39 mouse cellular contexts compared by ENCODE assay signal in genomic region chr2:154304604-154305003, GRCm38 (mm10). TPM values are rescaled to one million over a fixed set of nuclear protein-coding genes. Genes with fewer than 3 reads are reported as not detected.
"Had no signal": no experiment of that assay in that cellular context is flagged by ENCODE, and none has a peak within 500 bp of the region (broad histone marks: within the 10 kb centered on the region; RNA-seq: fewer than 3 reads in every experiment).

No protein-coding gene starts in this region.

RNA-seq across cellular contexts. Expression of gene Bpifb9b, which starts 2.4 kb away (rescaled TPM):
- total RNA-seq: left cerebral cortex, adult 18-20 months; left cerebral cortex, adult 2 months; left cerebral cortex, adult 8-10 months; left cerebral cortex, postnatal 10 days; left cerebral cortex, postnatal 14 days; left cerebral cortex, postnatal 25 days; left cerebral cortex, postnatal 36 days; left cerebral cortex, postnatal 4 days; liver, adult 2 months; megakaryocyte-erythroid progenitor cell, adult 5-6 weeks; monocyte, adult 5-6 weeks had no signal
- polyA plus RNA-seq: limb, embryonic 10.5 days; limb, embryonic 11.5 days; limb, embryonic 12.5 days; limb, embryonic 13.5 days; limb, embryonic 14.5 days; limb, embryonic 15.5 days; liver, adult 2 months; liver, embryonic 11.5 days; liver, embryonic 12.5 days; liver, embryonic 13.5 days; liver, embryonic 14.5 days; liver, embryonic 16.5 days; lung, adult 2 months; lung, embryonic 14.5 days; lung, embryonic 15.5 days; lung, embryonic 16.5 days; lung, postnatal 0 days; macrophage; midbrain, embryonic 10.5 days; midbrain, embryonic 11.5 days; midbrain, embryonic 12.5 days; midbrain, embryonic 13.5 days; midbrain, embryonic 14.5 days; midbrain, embryonic 15.5 days; midbrain, embryonic 16.5 days; myocyte; neural tube, embryonic 11.5 days; neural tube, embryonic 12.5 days had no signal

RNA-seq across cellular contexts. Expression of gene Bpifb9a, which starts 47.0 kb away (rescaled TPM):
- total RNA-seq: left cerebral cortex, adult 18-20 months; left cerebral cortex, adult 2 months; left cerebral cortex, adult 8-10 months; left cerebral cortex, postnatal 10 days; left cerebral cortex, postnatal 14 days; left cerebral cortex, postnatal 25 days; left cerebral cortex, postnatal 36 days; left cerebral cortex, postnatal 4 days; liver, adult 2 months; megakaryocyte-erythroid progenitor cell, adult 5-6 weeks; midbrain, postnatal 0 days; monocyte, adult 5-6 weeks had no signal
- polyA plus RNA-seq: limb, embryonic 10.5 days; limb, embryonic 11.5 days; limb, embryonic 12.5 days; limb, embryonic 13.5 days; limb, embryonic 14.5 days; limb, embryonic 15.5 days; liver, adult 2 months; liver, embryonic 11.5 days; liver, embryonic 12.5 days; liver, embryonic 13.5 days; liver, embryonic 14.5 days; liver, embryonic 16.5 days; lung, adult 2 months; lung, embryonic 14.5 days; lung, embryonic 15.5 days; lung, embryonic 16.5 days; lung, postnatal 0 days; macrophage; midbrain, embryonic 10.5 days; midbrain, embryonic 11.5 days; midbrain, embryonic 12.5 days; midbrain, embryonic 13.5 days; midbrain, embryonic 14.5 days; midbrain, embryonic 15.5 days; midbrain, embryonic 16.5 days; myocyte; neural tube, embryonic 11.5 days; neural tube, embryonic 12.5 days had no signal
